Mouse (Mus musculus) heart, embryonic 15.5 days (tissue): ENCODE data around the gene Zfp61. TPM values are rescaled to one million over a fixed set of nuclear protein-coding genes. Genes with fewer than 3 reads are reported as not detected.

Experiments used
- ATAC-seq: fragments of 200-750 bp; cut with Nextera tagmentation; replicated peaks from 2 replicates; pipeline ENCODE4 v1.8.0; 2017; ENCODE audit warnings: low read depth, moderate TSS enrichment; ENCODE audit not compliant: insufficient number of reproducible peaks, insufficient read depth, low FRiP score
- H3K27ac ChIP-seq: fragments of 300-500 bp; sonication (generic); 2 replicates; pipeline ENCODE4 v1.5.1; 2015; ENCODE audit warnings: mild to moderate bottlenecking, inconsistent platforms
- H3K27me3 ChIP-seq: fragments of 300-500 bp; sonication (generic); 2 replicates; pipeline ENCODE4 v1.6.1; 2015; ENCODE audit warnings: inconsistent platforms
- H3K36me3 ChIP-seq: fragments of 300-500 bp; sonication (generic); 2 replicates; pipeline ENCODE4 v1.6.1; 2015; ENCODE audit warnings: mild to moderate bottlenecking, inconsistent platforms
- H3K4me1 ChIP-seq: fragments of 300-500 bp; sonication (generic); replicated peaks from 2 replicates; pipeline ENCODE4 v1.6.1; 2015; ENCODE audit warnings: inconsistent platforms
- H3K4me2 ChIP-seq: fragments of 300-500 bp; sonication (generic); 2 replicates; pipeline ENCODE4 v1.6.1; 2015; ENCODE audit warnings: inconsistent platforms, mild to moderate bottlenecking, moderate library complexity
- H3K4me3 ChIP-seq: fragments of 300-500 bp; sonication (generic); 2 replicates; pipeline ENCODE4 v1.5.1; 2015; ENCODE audit warnings: mild to moderate bottlenecking, inconsistent platforms
- H3K9ac ChIP-seq: fragments of 300-500 bp; sonication (generic); 2 replicates; pipeline ENCODE4 v1.6.1; 2015; ENCODE audit warnings: mild to moderate bottlenecking, inconsistent platforms
- H3K9me3 ChIP-seq: fragments of 300-500 bp; sonication (generic); replicated peaks from 2 replicates; pipeline ENCODE4 v1.6.1; 2016; ENCODE audit warnings: inconsistent platforms
- WGBS: fragments of 180-500 bp; shearing (Covaris S2); methylation state at CpG from one replicate; pipeline ENCODE4 v1.1.7; 2015; ENCODE audit warnings: mixed read lengths; 5-methylcytosine and 5-hydroxymethylcytosine counted together
- polyA plus RNA-seq: library from polyadenylated mRNA; unstranded; fragments of >200 nt; fragmentation: Nextera tagmentation; extraction: Ambion mirVana; gene quantifications from 2 replicates; pipeline ENCODE4 v1.2.1, GENCODE M21; 2015

The Zfp61 gene
- polyA plus RNA-seq, 1 experiment from 2014 or later: 14.3 TPM

DNA sequence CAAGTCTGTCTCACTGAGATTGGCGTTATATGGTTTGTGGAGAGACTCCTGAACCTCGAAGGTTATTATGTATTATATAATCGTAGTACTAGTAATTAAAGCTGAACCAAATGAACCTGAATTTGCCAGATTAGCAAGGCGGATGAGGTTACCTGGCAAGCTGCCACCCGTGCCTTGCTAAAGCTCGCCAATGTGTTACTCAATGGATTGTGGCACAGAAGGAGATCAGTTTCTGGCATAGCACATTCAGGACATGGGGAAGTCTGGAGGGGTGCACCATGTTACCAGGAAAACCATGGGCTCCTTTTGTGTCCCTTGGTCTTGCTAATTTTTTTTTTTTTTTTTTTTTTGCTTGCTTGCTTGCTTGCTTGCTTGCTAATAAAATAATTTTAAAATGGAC lies 24.2 kb upstream of the Zfp61 start:
- Histone ChIP-seq H3K27me3 (peaks cover under 1% of the 10 kb centered on the region), H3K27ac (no peak overlapping the region), H3K9ac (no peak overlapping the region), H3K9me3 (0 out of 2 replicates have a peak, but pooled peaks cover 5% of the 10 kb centered on the region), H3K4me1 (peaks cover 4% of the 10 kb centered on the region), H3K36me3 (no peaks in the 10 kb centered on the region), H3K4me3 (no peak overlapping the region), H3K4me2 (peak overlapping the region; percentile 61)
- WGBS: 84% methylated on average over 6 of the region's 6 CpGs
- no peak for ATAC-seq

DNA sequence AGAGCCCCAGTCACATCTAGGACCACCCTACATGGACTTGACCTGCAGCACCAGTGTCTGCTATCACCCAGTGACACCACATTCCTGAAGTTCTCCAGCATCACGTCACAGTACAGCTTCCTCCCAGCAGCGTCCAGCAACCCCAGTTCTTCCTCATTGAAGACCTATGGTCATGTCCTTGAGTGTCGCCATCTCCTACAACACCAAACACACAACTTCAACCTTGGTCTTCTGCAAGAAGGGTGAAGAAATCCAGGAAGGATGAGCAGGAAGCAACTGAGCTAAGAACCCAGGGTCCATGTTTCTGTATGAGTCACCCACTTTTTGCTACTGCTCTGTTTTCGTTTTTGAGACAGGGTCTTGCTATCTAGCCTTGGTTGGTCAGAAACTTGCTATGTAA lies 21.6 kb upstream of the Zfp61 start:
- WGBS: 60% methylated on average over 4 of the region's 4 CpGs
- no peak overlapping the region for H3K9ac ChIP-seq

DNA sequence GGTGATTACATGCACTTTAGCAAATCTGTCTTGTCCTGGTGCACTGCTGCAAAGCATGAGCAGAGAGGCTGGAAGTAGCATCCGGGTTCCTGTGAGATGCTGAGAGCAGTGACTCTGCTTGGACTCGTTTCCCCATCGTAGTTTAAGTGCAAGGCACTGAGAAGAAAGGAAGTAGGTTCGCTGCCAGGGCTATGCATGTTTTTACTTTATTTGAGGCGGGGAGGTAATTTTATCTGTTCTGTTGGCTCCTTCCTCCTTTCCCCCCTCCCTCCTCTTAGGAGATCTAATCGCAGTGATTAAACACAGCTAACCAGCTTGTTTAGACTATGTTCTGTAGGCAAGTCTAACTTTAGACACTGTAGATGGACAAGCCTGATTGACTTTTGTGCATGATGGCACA lies 17.9 kb upstream of the Zfp61 start:
- Histone ChIP-seq H3K4me1 (peaks cover 6% of the 10 kb centered on the region; the same call in 1 of the 2 replicates), H3K27ac (no peak overlapping the region), H3K9me3 (0 out of 2 replicates have a peak, but pooled peaks cover 5% of the 10 kb centered on the region), H3K36me3 (no peaks in the 10 kb centered on the region), H3K4me2 (no peak overlapping the region), H3K4me3 (no peak overlapping the region), H3K9ac (no peak overlapping the region), H3K27me3 (peaks cover 10% of the 10 kb centered on the region)
- WGBS: 57% methylated on average over 6 of the region's 6 CpGs
- no peak for ATAC-seq

More for the DNA sequence above, 21.6 kb upstream of the Zfp61 start:
- H3K4me3 ChIP-seq: no peak overlapping the region
- H3K27me3 ChIP-seq: peaks cover 10% of the 10 kb centered on the region
- ATAC-seq: no peak
- no peaks in the 10 kb centered on the region for H3K36me3 ChIP-seq
- H3K4me1 ChIP-seq: peaks cover 4% of the 10 kb centered on the region
- no peak overlapping the region for H3K27ac ChIP-seq
- 0 out of 2 replicates have a peak, but pooled peaks cover 5% of the 10 kb centered on the region for H3K9me3 ChIP-seq
- H3K4me2 ChIP-seq: no peak overlapping the region

DNA sequence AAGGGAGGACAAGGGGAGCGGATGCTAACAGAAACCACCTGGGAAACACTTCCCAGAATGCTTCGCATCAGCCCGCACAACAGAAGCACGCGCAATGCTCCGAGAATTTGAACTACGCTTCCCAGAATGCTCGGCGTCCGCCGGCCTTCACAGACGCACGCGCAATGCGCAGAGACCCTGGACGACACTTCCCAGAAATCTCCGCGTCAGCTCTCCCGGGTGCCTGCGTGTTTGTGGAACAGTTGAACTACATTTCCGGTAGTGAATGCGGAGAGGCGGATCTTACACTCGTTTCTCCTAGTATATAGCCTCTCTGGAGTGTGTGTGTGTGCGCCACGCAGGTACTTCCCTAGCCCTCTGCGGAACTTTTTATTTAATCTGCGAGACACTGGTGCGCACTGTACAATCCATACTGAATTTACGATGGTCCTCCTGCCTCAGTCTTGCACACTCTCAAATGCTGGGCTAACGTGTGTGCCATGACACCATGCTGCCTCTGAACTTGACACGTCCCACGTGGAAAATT lies 15.6 kb upstream of the Zfp61 start, which contains the start of gene Zfp94:
TSS of gene Zfp94 (minus strand) at position 100 of the 526 bp plus-strand sequence.
- peak within 1 kb of the TSS; percentile 82 for H3K4me2 ChIP-seq

DNA sequence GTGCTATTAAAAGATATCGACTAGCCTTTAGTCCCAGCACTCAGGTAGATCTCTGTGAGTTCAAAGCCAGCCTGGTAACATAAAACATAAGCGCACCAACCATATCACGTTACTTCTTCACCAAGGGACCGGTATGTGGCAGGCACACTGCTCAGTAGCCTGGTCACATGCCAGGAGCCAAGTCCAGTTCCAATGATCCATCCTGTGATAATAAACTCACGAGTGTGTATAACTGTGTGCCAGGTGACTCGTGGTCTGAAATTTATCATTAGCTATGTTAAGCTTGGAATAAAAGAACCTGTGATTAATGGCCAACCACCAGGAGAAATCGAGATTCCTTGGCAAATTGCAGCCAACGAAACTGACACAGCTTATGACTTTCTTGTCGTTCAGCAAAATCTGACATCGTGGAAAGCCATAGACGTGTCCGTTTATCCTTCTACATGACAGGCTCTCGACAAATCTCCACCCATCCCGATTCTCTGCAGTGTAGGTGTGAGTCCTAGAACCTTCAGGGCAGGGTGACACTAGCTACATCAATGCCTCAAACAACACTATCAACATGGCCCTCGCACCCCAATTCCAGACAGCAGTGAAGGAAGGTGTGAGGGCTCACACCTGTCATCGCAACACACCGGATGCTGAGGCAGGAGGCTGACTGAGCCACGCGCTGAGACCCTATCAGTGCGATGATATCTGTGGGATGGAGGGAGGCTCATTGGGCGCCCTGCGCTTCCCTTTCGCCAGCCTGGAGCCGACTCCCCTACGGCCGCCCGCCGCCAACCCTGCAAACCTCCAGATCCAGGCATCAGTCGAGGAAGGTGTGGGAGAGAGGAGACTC lies 14.9 kb upstream of the Zfp61 start:
- Histone ChIP-seq H3K36me3 (peaks cover 4% of the 10 kb centered on the region; the same call in 1 of the 2 replicates), H3K4me1 (peaks cover 6% of the 10 kb centered on the region; the same call in 1 of the 2 replicates), H3K4me2 (peak overlapping the region; percentile 82), H3K27me3 (peaks cover 10% of the 10 kb centered on the region), H3K9ac (peak overlapping the region; percentile 72), H3K9me3 (no peaks in the 10 kb centered on the region), H3K27ac (peak overlapping the region; percentile 31; the same call in 1 of the 2 replicates), H3K4me3 (peak overlapping the region; percentile 60)
- no peak; the same call in 1 of the 2 replicates for ATAC-seq
- 27% methylated on average over 29 of the region's 29 CpGs for WGBS

More for the DNA sequence above, 15.6 kb upstream of the Zfp61 start, which contains the start of gene Zfp94:
- H3K9ac ChIP-seq: peak within 1 kb of the TSS; percentile 72
- ATAC-seq: peak; percentile 91
- peaks cover 6% of the 10 kb centered on the region; the same call in 1 of the 2 replicates for H3K4me1 ChIP-seq
- H3K27me3 ChIP-seq: peaks cover 10% of the 10 kb centered on the region
- peak within 1 kb of the TSS; percentile 66 for H3K27ac ChIP-seq
- 1% methylated on average over 33 of the region's 33 CpGs for WGBS
- H3K9me3 ChIP-seq: no peaks in the 10 kb centered on the region
- peak within 1 kb of the TSS; percentile 60 for H3K4me3 ChIP-seq
- H3K36me3 ChIP-seq: no peaks in the 10 kb centered on the region

DNA sequence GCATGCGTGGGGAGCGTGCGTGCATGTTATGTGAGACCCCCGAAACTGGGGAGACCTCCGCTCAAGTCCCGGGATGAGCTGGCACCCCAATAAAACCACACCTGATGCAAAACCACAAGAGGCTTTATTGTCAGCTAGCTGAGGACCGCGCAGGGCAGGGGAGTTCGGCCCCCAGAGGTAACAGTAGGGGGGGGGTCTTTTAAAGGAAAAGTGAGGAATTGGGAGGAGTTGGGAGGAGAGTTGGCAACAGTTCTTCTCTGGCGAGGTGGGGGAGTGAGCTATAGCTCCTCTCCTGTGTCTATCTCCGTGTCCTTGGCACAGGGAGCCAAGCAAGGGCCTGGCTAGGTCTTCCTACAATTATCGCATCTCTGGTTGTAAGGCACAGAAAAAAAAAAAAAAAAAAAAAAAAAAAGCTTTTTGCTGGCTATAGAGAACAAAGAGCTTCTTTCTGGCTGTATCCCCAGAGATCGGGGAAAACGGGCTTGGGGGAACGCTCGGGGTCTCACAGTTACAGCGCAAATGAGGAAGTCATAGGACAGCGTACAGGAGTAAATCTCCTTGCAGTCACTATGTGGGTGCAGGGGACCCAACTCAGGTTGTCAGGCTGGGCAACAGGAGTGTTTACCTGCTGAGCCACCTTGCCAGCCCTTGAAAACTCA lies 1.1 kb downstream of the Zfp61 start:
- Histone ChIP-seq H3K4me3 (peak overlapping the region; percentile 89), H3K4me2 (peak overlapping the region; percentile 91), H3K27me3 (no peaks in the 10 kb centered on the region), H3K36me3 (peaks cover 32% of the 10 kb centered on the region), H3K9me3 (no peaks in the 10 kb centered on the region), H3K9ac (peak overlapping the region; percentile 56), H3K27ac (peak overlapping the region; percentile 79), H3K4me1 (peaks cover 18% of the 10 kb centered on the region)
- no peak for ATAC-seq
- WGBS: 2% methylated on average over 18 of the region's 18 CpGs

DNA sequence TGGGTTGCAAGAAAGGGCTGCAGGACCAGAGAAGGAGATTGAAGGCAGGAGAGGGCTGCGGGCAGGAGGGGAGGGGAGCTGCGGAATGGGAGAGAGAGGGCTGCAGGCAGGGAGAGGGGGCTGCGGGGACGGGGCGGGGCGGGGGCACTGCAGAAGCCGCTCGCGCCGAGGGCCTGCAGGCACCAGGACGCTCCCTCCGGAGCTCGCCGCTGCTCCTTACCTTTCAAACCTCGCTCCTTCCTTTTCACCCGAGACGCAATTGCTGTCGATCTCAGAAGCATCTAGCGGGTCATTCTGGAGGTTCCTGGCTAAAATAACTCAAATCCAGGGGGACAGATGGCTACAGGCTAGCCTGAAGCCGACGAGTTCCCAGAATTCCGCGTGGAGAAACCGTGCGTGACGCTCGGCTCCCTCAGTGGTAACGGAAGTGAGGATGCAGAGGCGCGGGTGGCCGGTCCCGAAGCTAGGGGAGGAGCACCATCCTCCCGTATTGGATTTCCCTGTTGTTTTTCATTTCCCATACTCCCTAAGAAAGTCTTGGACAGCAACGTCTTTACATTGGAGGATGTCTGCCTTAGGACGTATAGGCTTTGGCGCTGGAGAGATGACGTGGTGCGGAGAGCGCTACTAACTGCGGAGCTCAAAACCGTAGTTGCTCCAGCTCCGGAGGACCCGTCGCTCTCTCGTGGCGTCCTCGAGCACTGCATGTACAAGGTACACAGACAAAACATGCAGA lies 1.9 kb downstream of the Zfp61 start:
- H3K27me3 ChIP-seq: no peaks in the 10 kb centered on the region
- peak overlapping the region; percentile 79 for H3K9ac ChIP-seq
- peaks cover 40% of the 10 kb centered on the region for H3K36me3 ChIP-seq
- ATAC-seq: peak; percentile 81
- H3K4me2 ChIP-seq: peak overlapping the region; percentile 91
- H3K4me1 ChIP-seq: peaks cover 18% of the 10 kb centered on the region
- H3K27ac ChIP-seq: peak overlapping the region; percentile 79
- under 1% methylated on average over 47 of the region's 47 CpGs for WGBS
- H3K9me3 ChIP-seq: no peaks in the 10 kb centered on the region
- H3K4me3 ChIP-seq: peak overlapping the region; percentile 89

DNA sequence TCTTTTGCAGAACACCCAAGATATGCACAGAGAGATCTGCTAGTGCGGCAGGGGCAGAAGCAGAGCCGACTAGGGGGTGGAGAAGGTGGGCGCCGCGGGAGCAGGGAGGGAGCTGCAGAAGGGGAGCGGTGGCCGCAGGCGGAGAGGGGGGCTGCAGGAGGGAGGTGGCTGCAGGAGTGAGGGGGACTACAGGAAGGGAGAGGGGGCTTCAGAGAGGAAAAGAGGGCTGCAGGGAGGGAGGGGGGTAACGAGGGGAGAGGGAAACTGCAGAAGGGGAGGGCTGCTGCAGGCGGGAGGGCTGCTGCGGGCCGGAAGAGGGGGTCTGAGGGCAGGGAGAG lies 2.4 kb downstream of the Zfp61 start:
- peaks cover 18% of the 10 kb centered on the region for H3K4me1 ChIP-seq
- H3K4me3 ChIP-seq: peak overlapping the region; percentile 89
- H3K27ac ChIP-seq: peak overlapping the region; percentile 79
- 0 out of 2 replicates have a peak, but pooled peaks have one; percentile 12 for ATAC-seq
- H3K9ac ChIP-seq: peak overlapping the region; percentile 79
- H3K9me3 ChIP-seq: no peaks in the 10 kb centered on the region
- peaks cover 44% of the 10 kb centered on the region for H3K36me3 ChIP-seq
- H3K27me3 ChIP-seq: no peaks in the 10 kb centered on the region
- H3K4me2 ChIP-seq: peak overlapping the region; percentile 91
- under 1% methylated on average over 12 of the region's 12 CpGs for WGBS

DNA sequence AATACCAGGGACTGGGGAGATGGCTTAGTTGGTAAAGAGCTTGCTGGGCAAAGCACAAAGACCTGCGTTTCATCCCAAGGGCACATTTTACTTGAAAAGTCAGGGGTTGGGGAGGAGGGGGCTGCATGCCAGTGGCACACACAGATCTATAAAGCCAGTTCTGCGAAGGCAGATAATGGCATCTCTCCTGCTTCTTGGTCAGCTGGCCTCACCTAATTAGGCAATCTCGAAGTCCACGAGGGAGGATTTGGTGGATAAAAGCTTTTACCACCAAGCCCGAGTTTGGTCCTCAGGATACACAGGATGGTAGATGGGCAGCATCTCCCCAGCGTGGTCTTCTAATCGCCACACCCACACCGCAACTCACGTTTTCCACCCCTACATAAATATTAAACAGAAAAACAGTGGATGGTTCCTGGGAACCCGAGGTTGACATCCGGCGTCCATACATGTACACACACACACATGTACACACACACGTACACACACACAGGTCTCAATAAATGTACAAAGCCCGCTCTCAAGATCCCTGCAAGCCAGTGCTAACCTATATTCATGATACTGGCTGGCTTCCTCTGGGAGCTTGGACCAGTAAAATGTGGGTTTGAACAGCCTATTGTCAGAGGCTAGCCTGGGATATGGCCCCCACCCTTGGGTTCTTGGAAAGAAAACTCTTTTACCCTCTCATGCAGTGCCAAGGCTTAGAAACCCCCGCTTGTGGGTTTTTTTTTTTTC lies 3.5 kb downstream of the Zfp61 start:
- peaks cover 46% of the 10 kb centered on the region for H3K36me3 ChIP-seq
- no peak overlapping the region for H3K27ac ChIP-seq
- H3K4me2 ChIP-seq: peak overlapping the region; percentile 91; the same call in 1 of the 2 replicates
- peaks cover 18% of the 10 kb centered on the region for H3K4me1 ChIP-seq
- no peak overlapping the region for H3K9ac ChIP-seq
- no peak for ATAC-seq
- no peaks in the 10 kb centered on the region for H3K27me3 ChIP-seq
- 89% methylated on average over 15 of the region's 15 CpGs for WGBS
- H3K4me3 ChIP-seq: peak overlapping the region; percentile 89; the same call in 1 of the 2 replicates
- no peaks in the 10 kb centered on the region for H3K9me3 ChIP-seq

DNA sequence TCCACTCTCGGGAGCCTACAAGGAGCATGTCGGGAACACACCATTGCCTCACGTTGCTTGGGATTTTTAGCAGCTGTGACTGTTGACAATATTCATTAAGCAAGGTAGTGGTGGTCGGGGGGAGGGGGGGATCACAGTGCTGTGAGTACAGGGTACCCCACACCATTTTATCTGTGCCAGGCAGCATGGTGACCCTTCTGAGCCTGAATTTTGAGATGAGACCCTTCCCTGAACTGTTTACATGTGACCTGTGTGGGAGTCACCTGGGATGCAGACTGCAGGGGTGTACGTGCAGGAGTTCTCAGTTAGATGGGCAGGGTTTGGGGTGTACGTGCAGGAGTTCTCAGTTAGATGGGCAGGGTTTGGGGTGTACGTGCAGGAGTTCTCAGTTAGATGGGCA lies 4.6 kb downstream of the Zfp61 start:
- no peak overlapping the region for H3K4me3 ChIP-seq
- H3K9ac ChIP-seq: no peak overlapping the region
- 87% methylated on average over 7 of the region's 7 CpGs for WGBS
- H3K4me1 ChIP-seq: peaks cover 18% of the 10 kb centered on the region
- H3K9me3 ChIP-seq: no peaks in the 10 kb centered on the region
- peaks cover 54% of the 10 kb centered on the region for H3K36me3 ChIP-seq
- no peaks in the 10 kb centered on the region for H3K27me3 ChIP-seq
- ATAC-seq: no peak
- no peak overlapping the region for H3K27ac ChIP-seq
- no peak overlapping the region for H3K4me2 ChIP-seq
